Mouse (Mus musculus) limb, embryonic 12.5 days (tissue): ENCODE data around the gene Pten. TPM values are rescaled to one million over a fixed set of nuclear protein-coding genes. Genes with fewer than 3 reads are reported as not detected.

Experiments
- ATAC-seq: fragments of 200-750 bp; cut with Nextera tagmentation; 2 replicates; pipeline ENCODE4 v1.8.0; 2017; ENCODE audit warnings: low read depth, moderate TSS enrichment; ENCODE audit not compliant: insufficient number of reproducible peaks, insufficient read depth, low FRiP score, low TSS enrichment
- H3K27ac ChIP-seq: fragments of 300-500 bp; sonication (generic); 2 replicates; pipeline ENCODE4 v1.5.1; 2016; ENCODE audit warnings: mild to moderate bottlenecking, moderate library complexity
- H3K27me3 ChIP-seq: fragments of 300-500 bp; sonication (generic); 2 replicates; pipeline ENCODE4 v1.6.1; 2016; ENCODE audit warnings: mild to moderate bottlenecking, moderate library complexity
- H3K36me3 ChIP-seq: fragments of 300-500 bp; sonication (generic); 2 replicates; pipeline ENCODE4 v1.6.1; 2016; ENCODE audit warnings: mild to moderate bottlenecking, moderate library complexity
- H3K4me1 ChIP-seq: fragments of 300-500 bp; sonication (generic); replicated peaks from 2 replicates; pipeline ENCODE4 v1.6.1; 2016
- H3K4me2 ChIP-seq: fragments of 300-500 bp; sonication (generic); 2 replicates; pipeline ENCODE4 v1.6.1; 2016; ENCODE audit warnings: mild to moderate bottlenecking, moderate library complexity
- H3K4me3 ChIP-seq: fragments of 300-500 bp; sonication (generic); replicated peaks from 2 replicates; pipeline ENCODE4 v1.5.1; 2016; ENCODE audit warnings: mild to moderate bottlenecking
- H3K9ac ChIP-seq: fragments of 300-500 bp; sonication (generic); replicated peaks from 2 replicates; pipeline ENCODE4 v1.6.1; 2016; ENCODE audit warnings: mild to moderate bottlenecking, moderate library complexity
- H3K9me3 ChIP-seq: fragments of 300-500 bp; sonication (generic); 2 replicates; pipeline ENCODE4 v1.6.1; 2016; ENCODE audit warnings: mild to moderate bottlenecking, moderate library complexity
- WGBS: fragments of 180-500 bp; shearing (Covaris S2); methylation state at CpG from one replicate; pipeline ENCODE4 v1.1.7; 2016; 5-methylcytosine and 5-hydroxymethylcytosine counted together
- polyA plus RNA-seq: library from polyadenylated mRNA; unstranded; fragments of >200 nt; fragmentation: Nextera tagmentation; extraction: Ambion mirVana; gene quantifications from 2 replicates; pipeline ENCODE4 v1.2.1, GENCODE M21; 2016

Gene Pten
- polyA plus RNA-seq, 1 experiment from 2014 or later, result 9.3 TPM

DNA sequence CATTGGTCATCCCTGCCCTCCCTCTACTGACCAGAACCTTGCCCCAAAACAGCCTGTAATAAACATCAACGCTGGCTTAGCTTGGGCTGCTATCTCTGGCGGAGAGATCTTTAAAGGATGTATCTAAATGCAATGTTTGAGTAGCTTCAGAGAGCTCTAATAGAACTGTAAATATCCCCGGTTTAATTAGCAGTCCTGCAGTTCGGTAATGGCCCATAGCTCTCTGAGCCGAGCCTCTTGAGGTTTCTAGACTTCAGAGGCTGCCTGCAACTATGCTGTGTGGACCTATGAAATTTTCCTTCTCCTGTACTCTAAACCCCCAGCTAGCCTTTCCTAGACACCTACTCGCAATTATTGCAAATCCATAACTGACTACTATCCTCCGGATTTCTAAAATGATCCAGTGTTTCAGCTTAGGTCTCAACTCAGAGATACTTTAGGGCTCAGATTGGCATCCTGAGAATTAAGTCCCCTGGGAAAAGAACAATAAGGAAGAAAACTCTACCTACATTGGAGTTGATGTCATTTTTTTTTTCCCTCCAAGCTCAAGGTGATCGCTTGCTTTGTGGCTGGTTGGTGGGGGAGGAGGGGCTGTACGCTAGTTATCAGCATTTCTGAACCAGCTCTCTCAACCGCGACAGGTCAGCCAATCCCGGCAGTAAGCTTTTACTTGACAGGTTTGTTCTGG, 2.0 kb upstream of the Pten start:
- WGBS, result 4% methylated on average over 12 of the region's 12 CpGs
- H3K4me3 ChIP-seq, result peak overlapping the region; percentile 96
- H3K36me3 ChIP-seq, result no peaks in the 10 kb centered on the region
- no peaks in the 10 kb centered on the region for H3K9me3 ChIP-seq
- no peak overlapping the region for H3K27ac ChIP-seq
- ATAC-seq, result no peak
- peak overlapping the region; percentile 75 for H3K9ac ChIP-seq
- peaks cover 8% of the 10 kb centered on the region for H3K4me1 ChIP-seq
- H3K4me2 ChIP-seq, result peak overlapping the region; percentile 95
- H3K27me3 ChIP-seq, result peaks cover 16% of the 10 kb centered on the region

DNA sequence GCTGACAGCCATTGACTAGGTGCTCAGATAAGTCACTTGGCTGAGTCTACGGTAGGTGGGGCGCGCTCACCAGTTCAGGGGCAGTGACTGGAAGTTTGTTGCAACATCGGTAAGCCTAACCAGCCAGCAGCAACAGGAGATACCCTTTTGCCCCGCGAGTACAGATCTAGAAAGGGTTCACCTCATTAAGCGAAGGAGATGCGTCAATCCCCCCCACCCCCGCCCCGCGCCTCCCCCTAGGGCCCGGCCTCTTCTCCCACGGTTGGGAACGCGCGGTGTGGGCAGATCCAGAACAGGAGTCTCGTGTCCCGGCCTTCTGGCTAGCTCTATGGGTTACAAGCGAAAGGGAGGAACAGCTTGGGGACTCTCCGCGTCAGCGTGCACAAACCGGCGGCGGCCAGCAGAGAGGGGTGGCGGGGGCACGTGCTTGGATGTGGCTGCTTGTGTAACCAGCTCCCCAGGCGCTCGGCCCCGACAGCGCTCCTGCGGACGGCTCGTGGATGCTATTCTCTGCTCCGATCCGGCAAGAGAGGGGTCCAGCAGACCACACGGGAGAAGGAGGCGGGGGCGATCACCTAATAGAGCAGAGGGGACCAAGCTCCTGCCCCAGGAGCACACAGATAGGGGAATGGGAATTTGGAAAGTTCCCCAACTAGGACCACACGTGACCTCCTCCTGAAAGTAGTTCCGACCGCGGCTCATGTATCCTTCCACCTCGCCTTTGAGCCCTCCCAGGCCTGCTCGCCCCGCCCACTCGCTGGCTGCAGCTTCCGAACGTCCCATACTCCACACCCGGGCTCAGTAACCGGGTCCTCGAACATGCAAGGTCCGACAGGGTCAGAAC, 1.3 kb upstream of the Pten start:
- ATAC-seq, result peak; percentile 77
- WGBS, result under 1% methylated on average over 53 of the region's 53 CpGs
- peak overlapping the region; percentile 95 for H3K4me2 ChIP-seq
- H3K27ac ChIP-seq, result peak overlapping the region; percentile 91
- H3K4me3 ChIP-seq, result peak overlapping the region; percentile 96
- H3K9ac ChIP-seq, result peak overlapping the region; percentile 75
- H3K4me1 ChIP-seq, result peaks cover 15% of the 10 kb centered on the region
- H3K36me3 ChIP-seq, result no peaks in the 10 kb centered on the region
- H3K27me3 ChIP-seq, result peaks cover 16% of the 10 kb centered on the region
- H3K9me3 ChIP-seq, result no peaks in the 10 kb centered on the region

DNA sequence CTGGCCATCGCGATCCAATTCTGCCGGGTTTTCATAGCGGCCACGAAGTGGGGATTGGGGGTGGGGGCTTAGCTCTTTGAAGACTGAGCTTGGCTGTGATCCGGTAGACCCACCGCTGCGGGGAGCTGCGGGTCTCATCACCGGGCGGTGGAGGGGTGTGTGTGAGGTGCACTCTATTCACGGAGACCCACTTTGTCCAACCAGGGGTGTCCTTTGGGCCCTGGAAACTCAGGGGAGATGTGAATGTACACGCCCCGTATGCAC, 729 bp upstream of the Pten start:
- Histone ChIP-seq H3K36me3 (no peaks in the 10 kb centered on the region), H3K4me2 (peak overlapping the region; percentile 95), H3K27ac (peak overlapping the region; percentile 91), H3K27me3 (peaks cover 16% of the 10 kb centered on the region), H3K9me3 (no peaks in the 10 kb centered on the region), H3K4me3 (peak overlapping the region; percentile 96), H3K4me1 (peaks cover 15% of the 10 kb centered on the region), H3K9ac (peak overlapping the region; percentile 75)
- 0% methylated on average over 14 of the region's 14 CpGs for WGBS
- ATAC-seq, result peak; percentile 69

- Histone ChIP-seq H3K4me3 (peak overlapping the region; percentile 96), H3K4me1 (peaks cover 15% of the 10 kb centered on the region), H3K27me3 (peaks cover 15% of the 10 kb centered on the region), H3K9me3 (no peaks in the 10 kb centered on the region), H3K36me3 (no peaks in the 10 kb centered on the region), H3K9ac (peak overlapping the region; percentile 97), H3K4me2 (peak overlapping the region; percentile 95), H3K27ac (peak overlapping the region; percentile 99)
- WGBS, result under 1% methylated on average over 54 of the region's 69 CpGs
- no peak for ATAC-seq
Measured at GRCm38 (mm10) chr19:32757831-32758792, 815 bp downstream of the Pten start.

GRCm38 (mm10) chr19:32758793-32759161, 1.5 kb downstream of the Pten start:
- H3K4me1 ChIP-seq, result peaks cover 15% of the 10 kb centered on the region

DNA sequence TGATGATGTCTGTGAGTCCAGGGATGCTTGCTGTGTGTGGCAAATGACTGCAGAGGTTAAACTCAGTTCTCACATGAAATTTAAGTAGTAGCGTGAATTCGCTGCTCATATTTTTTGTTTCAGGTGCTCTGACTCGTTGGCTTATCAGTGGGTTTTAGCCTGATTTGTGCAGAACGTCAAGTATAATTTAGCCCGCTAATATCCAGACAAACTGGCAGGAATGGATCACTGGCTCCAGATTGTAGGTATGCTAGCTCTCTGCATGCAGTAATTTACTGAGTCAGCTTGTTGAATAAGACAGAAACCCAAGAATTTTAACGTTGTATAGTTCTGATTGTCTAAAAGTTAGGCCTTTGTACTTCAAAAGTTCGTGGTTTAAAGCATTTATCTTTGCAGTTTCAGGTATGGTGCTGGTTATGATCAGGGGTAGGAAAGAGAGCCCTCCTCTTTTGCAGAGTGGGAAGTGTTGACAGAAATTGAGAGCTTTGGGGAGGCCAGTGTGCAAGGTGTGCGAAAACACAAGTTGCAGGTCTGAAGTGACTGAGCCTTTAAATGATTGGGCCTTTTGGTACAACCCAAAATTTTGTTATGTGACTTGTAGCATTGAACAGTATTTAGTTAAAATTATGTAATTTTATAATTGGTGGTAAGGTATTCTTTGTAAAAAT, 2.2 kb downstream of the Pten start:
- Histone ChIP-seq H3K4me1 (peaks cover 15% of the 10 kb centered on the region), H3K9me3 (no peaks in the 10 kb centered on the region), H3K4me2 (peak overlapping the region; percentile 95), H3K4me3 (peak overlapping the region; percentile 96), H3K36me3 (no peaks in the 10 kb centered on the region), H3K27me3 (peaks cover 8% of the 10 kb centered on the region), H3K9ac (peak overlapping the region; percentile 97), H3K27ac (no peak overlapping the region)
- no peak for ATAC-seq
- WGBS, result 5% methylated on average over 8 of the region's 8 CpGs

More at GRCm38 (mm10) chr19:32758793-32759161, 1.5 kb downstream of the Pten start:
- H3K9ac ChIP-seq, result peak overlapping the region; percentile 97
- ATAC-seq, result no peak
- no peak overlapping the region for H3K27ac ChIP-seq
- H3K27me3 ChIP-seq, result peaks cover 11% of the 10 kb centered on the region
- WGBS, result under 1% methylated on average over 11 of the region's 11 CpGs
- H3K9me3 ChIP-seq, result no peaks in the 10 kb centered on the region
- peak overlapping the region; percentile 95 for H3K4me2 ChIP-seq
- H3K36me3 ChIP-seq, result no peaks in the 10 kb centered on the region
- peak overlapping the region; percentile 96 for H3K4me3 ChIP-seq

DNA sequence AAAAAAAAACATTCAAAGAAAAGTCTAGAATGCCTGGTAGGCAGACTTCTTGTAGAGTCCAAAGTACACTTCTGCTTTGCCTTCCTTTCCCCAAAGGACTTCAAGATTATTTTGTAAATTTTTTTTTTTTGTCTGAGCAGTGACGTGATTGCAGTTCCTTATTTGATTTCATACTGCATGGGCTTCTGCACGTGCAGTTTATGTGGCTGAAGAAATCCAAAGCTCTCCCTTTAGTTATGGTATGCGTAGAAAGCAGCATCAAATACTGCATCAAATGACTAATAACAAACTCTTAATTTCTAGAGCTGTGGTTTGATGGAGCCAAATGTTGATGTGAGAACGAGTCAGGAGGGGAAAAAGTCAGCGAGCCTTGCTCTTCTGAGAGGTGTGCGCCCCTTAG, 3.2 kb downstream of the Pten start:
- WGBS, result 42% methylated on average over 6 of the region's 6 CpGs
- Histone ChIP-seq H3K9ac (no peak overlapping the region), H3K4me2 (peak overlapping the region; percentile 95), H3K27ac (no peak overlapping the region), H3K4me3 (peak overlapping the region; percentile 15; the same call in 1 of the 2 replicates), H3K9me3 (no peaks in the 10 kb centered on the region), H3K36me3 (no peaks in the 10 kb centered on the region), H3K27me3 (no peaks in the 10 kb centered on the region), H3K4me1 (peaks cover 15% of the 10 kb centered on the region)
- ATAC-seq, result no peak

GRCm38 (mm10) chr19:32761162-32761561, 3.9 kb downstream of the Pten start:
- H3K9ac ChIP-seq, result no peak overlapping the region
- H3K4me3 ChIP-seq, result no peak overlapping the region
- no peak overlapping the region for H3K27ac ChIP-seq
- no peak for ATAC-seq
- 73% methylated on average over 4 of the region's 4 CpGs for WGBS
- no peaks in the 10 kb centered on the region for H3K27me3 ChIP-seq
- H3K9me3 ChIP-seq, result no peaks in the 10 kb centered on the region
- H3K36me3 ChIP-seq, result peaks cover 5% of the 10 kb centered on the region
- peaks cover 15% of the 10 kb centered on the region for H3K4me1 ChIP-seq
- H3K4me2 ChIP-seq, result peak overlapping the region; percentile 95; the same call in 1 of the 2 replicates

DNA sequence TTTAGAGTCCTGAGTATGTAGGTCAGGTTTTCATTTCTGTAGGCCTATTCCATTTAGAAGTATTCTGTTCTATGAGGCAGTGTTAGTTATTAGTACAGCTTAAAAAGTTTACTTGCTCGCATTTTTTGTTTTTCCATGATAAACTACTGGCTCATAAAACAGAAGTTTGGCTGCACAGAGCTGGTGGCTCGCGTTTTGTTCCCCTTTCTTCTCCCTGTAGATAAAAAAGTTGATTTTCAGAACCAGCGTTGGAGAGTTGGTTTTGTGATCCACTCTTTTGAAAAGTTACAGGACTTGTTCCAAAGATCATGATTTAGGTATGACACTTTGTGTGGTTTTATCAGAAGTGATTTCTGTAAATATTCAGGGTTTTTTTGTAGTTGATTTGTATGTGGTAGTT, 5.2 kb downstream of the Pten start:
- H3K4me3 ChIP-seq, result no peak overlapping the region
- WGBS, result 80% methylated on average over 4 of the region's 4 CpGs
- H3K9ac ChIP-seq, result no peak overlapping the region
- ATAC-seq, result no peak
- no peaks in the 10 kb centered on the region for H3K9me3 ChIP-seq
- H3K4me2 ChIP-seq, result no peak overlapping the region
- H3K27me3 ChIP-seq, result no peaks in the 10 kb centered on the region
- H3K4me1 ChIP-seq, result peaks cover 15% of the 10 kb centered on the region
- H3K27ac ChIP-seq, result no peak overlapping the region
- peaks cover 6% of the 10 kb centered on the region for H3K36me3 ChIP-seq

DNA sequence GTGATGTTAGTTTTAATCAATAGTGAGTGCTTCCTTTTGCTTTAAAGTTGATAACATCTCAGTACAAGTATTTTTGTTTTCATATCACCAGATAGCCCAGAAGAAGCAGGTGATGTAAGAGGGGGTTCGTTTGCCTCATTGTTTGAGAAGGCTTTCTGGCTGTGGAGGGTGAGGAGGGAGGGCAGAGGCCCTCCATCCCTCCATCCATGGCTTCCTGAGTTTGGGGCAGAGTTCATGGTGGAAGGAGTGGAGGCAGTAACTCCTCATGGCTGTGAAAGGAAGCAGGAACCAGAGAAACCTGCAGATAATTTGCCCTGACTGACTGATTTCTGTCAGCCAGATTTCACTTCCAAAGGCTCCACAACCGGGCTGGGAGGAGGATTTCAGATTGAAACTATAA, 21.1 kb downstream of the Pten start:
- Histone ChIP-seq H3K9ac (no peak overlapping the region), H3K36me3 (peaks cover 3% of the 10 kb centered on the region; the same call in 1 of the 2 replicates), H3K4me3 (no peak overlapping the region), H3K27me3 (no peaks in the 10 kb centered on the region), H3K4me1 (0 out of 2 replicates have a peak, but pooled peaks cover 2% of the 10 kb centered on the region), H3K9me3 (no peaks in the 10 kb centered on the region), H3K4me2 (no peak overlapping the region), H3K27ac (no peak overlapping the region)
- ATAC-seq, result no peak
- WGBS, result 44% methylated on average over 2 of the region's 2 CpGs
